Mouse (Mus musculus): ENCODE measurements around the gene Scamp1. TPM values are rescaled to one million over a fixed set of nuclear protein-coding genes. Genes with fewer than 3 reads are reported as not detected.

The Scamp1 gene
- polyA plus RNA-seq, 1 experiment from 2014 or later = 74.9 TPM

DNA sequence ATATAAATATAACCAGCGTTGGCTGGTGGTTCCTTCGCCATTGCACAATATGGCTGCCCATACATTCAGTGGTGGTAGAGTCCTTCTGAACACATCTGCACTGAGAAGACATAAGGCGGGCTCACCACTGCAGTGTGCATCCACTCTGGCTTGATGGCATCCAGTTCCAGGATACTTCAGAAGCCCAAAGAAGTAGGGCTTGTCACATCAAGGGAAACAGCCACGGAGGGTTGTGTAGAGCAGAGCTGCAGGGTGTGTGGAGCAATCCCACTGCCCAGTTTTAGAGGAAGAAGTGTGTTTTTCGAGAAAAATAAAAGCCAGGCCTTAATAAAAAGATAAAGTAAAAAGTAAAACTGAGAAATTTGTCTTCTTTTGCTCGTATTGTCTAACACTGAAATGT lies 87.0 kb downstream of the Scamp1 start:
- in situ Hi-C loops (cut with MboI; ENCODE audit: low pct_unique_long_range_greater_than_20kb) = no loop called here
- H3K27me3 ChIP-seq = no peaks in the 10 kb centered on the region
- TF ChIP-seq CTCF (IDR thresholded peaks at IDR 0.05) = no peak
- ChIA-PET CTCF (interaction anchor here (1.2 kb wide), 1 partner anchor 194 kb away, joined by 3 read pairs; no protein-coding TSS in a partner anchor), POLR2A (no interaction called here)
- ATAC-seq = no peak
- no peak for DNase-seq (ENCODE audit: low read depth, low spot score)

DNA sequence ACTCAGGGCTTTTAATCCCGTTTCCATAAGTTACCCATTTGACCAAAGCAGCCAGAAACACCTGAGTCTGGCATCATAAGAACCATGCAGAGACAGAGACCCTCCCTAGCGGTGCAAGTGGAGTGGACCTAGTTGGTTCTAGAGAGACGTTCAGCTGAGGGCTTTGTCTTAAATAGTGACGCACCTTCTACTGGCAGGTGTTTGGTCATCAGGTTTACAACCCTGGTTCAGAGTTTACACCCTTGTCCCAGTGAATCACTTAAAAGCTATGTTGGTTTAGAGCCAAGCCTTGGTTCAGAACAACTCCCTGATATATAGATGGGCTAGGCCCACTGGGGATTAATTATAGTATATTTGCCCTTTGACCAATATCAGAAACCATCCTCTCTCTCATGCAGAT lies 92.4 kb downstream of the Scamp1 start:
- no peak for DNase-seq (ENCODE audit: low read depth, low spot score)
- no peak for ATAC-seq
- no peaks in the 10 kb centered on the region for H3K27me3 ChIP-seq
- in situ Hi-C loops (cut with MboI; ENCODE audit: low pct_unique_long_range_greater_than_20kb) = loop anchor here (5.0 kb wide), 1 partner anchor 41 kb away; no protein-coding TSS in a partner anchor
- CTCF ChIA-PET = interaction anchor here (1.2 kb wide), 1 partner anchor 20 kb away, joined by 3 read pairs; no protein-coding TSS in a partner anchor
- no peak for TF ChIP-seq CTCF (IDR thresholded peaks at IDR 0.05)
- POLR2A ChIA-PET = interaction anchor here (0.9 kb wide), 1 partner anchor 24 kb away, joined by 3 read pairs; no protein-coding TSS in a partner anchor

DNA sequence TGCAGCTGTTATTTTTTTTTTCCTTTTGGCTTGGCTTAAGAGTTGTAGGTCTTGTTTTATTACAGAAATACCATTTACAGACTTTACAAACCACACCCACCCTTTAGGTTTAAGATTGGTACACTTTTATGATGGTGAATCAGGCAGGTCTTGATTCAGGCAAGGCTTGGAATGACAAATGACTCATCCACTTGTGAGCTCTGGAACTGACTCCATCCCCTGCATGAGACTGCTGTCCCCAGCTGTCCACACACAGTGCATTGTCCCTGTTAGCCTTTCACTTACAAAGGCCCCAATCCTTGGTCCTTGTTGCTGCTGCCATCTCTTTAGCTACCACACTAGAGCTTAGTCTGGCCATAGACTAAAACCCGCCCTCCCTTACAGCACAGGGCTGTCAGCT lies 95.3 kb downstream of the Scamp1 start:
- ChIA-PET POLR2A (no interaction called here), CTCF (interaction anchor here (1.0 kb wide), 1 partner anchor 15 kb away, joined by 7 read pairs; no protein-coding TSS in a partner anchor)
- TF ChIP-seq CTCF (IDR thresholded peaks at IDR 0.05) = no peak
- H3K27me3 ChIP-seq = no peaks in the 10 kb centered on the region
- ATAC-seq = no peak
- in situ Hi-C loops (cut with MboI; ENCODE audit: low pct_unique_long_range_greater_than_20kb) = loop anchor here (5.0 kb wide), 1 partner anchor 38 kb away; no protein-coding TSS in a partner anchor
- no peak for DNase-seq (ENCODE audit: low read depth, low spot score)

DNA sequence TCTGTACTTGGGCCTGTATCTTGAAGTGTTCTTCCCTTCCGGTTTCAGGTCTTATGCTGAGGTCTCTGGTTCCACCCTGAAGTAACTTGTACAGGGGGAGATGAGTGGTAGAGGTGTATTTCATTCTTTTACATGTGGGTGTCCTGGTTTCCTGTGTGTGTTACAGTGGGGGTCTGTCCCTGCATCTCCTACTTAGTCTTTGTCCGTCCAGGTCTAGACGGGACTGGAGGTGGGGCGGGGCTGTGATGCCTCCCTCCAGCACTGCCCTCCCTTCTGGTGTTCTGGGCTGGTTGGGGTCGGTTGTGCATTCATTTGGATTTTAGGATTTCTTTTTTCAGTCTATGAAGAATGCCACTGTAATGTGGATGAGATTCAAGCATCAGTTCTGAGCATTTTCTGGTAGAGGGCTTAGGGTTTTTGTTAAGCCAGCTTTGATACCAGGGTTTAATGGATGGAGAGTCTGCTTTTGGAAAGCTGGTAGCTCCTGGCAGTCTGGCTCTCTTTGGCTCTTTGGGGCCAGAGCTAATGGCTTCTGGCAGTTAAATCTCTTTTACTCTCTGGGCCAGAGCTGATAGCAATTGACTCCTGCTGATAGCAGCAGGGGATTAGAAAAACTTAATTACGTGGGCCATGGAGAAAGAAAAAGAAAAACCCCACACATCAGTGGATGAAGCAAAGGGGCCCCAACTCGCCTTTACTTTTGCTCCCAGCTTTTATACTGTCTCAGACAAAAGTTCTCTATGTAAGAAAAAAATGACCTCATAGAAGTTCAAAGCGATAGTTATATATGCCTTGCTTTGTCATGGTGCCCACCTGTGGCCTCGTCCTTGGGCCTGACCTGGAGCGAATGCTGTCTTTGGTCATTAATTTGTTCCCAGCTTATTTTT lies 97.2 kb downstream of the Scamp1 start:
- ChIA-PET CTCF (no interaction called here), POLR2A (no interaction called here)
- no peaks in the 10 kb centered on the region for H3K27me3 ChIP-seq
- TF ChIP-seq CTCF (IDR thresholded peaks at IDR 0.05) = no peak
- DNase-seq (ENCODE audit: low read depth, low spot score) (no peak), ATAC-seq (no peak)
- in situ Hi-C loops (cut with MboI; ENCODE audit: low pct_unique_long_range_greater_than_20kb) = no loop called here

DNA sequence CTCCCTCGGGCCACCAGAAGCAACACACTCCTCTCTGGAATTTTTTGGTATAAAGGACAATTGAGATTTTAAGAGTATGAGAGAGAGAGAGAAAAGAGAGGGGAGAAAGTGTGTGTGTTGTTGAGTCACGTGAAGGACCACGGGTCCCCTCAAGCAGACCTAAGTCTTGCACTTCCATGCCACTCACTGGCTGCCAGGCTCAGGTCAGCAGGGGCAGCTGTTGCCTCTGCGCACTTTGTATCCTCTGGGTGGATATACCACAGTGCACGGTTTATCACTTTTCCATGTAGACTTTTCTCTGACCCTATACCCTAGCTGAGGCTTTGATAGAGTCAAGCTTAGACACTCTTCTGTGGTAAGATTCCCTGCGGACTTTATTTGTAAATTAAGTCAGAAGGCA lies 100.0 kb downstream of the Scamp1 start:
- no peak for ATAC-seq
- in situ Hi-C loops (cut with MboI; ENCODE audit: low pct_unique_long_range_greater_than_20kb) = no loop called here
- TF ChIP-seq CTCF (IDR thresholded peaks at IDR 0.05) = no peak
- no peaks in the 10 kb centered on the region for H3K27me3 ChIP-seq
- DNase-seq (ENCODE audit: low read depth, low spot score) = no peak
- ChIA-PET CTCF (no interaction called here), POLR2A (no interaction called here)

DNA sequence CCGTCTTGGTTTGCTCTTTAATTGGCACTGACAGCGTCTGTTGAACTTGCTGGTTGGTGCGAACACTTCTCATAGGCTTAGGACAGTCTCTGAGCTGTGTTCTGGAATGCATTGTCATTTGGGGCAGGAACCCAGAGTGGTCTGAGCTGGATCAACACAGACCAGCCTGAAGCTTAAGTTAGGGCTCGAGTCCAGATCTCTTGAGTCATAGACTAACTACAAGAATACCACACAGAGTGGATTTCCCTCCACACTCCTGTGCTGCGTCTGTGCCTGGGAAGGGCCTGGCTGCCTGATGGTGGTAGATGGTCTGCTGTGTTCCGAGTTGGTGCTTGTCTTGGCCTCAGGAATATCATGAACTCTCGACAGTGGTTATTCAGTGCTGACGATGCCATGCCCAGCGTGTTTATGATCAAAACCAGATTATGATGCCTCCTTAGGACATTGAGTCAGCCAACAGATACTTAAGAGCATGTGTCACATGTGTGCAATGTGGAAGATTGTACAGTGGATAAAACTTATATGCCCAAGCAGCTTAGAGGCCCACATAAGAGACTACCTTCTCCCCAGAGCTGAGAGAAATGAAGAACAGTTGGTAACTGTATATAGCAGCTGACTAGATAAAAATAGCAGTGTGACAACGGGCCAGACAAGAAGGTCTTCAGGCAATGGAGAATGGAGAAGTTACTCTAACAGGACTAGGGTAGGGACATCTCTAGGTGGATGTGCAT lies 100.8 kb downstream of the Scamp1 start:
- TF ChIP-seq CTCF (IDR thresholded peaks at IDR 0.05) = no peak
- ATAC-seq (peak; percentile 39), DNase-seq (ENCODE audit: low read depth, low spot score) (no peak)
- in situ Hi-C loops (cut with MboI; ENCODE audit: low pct_unique_long_range_greater_than_20kb) = no loop called here
- POLR2A ChIA-PET = no interaction called here
- no peaks in the 10 kb centered on the region for H3K27me3 ChIP-seq
- CTCF ChIA-PET = no interaction called here

DNA sequence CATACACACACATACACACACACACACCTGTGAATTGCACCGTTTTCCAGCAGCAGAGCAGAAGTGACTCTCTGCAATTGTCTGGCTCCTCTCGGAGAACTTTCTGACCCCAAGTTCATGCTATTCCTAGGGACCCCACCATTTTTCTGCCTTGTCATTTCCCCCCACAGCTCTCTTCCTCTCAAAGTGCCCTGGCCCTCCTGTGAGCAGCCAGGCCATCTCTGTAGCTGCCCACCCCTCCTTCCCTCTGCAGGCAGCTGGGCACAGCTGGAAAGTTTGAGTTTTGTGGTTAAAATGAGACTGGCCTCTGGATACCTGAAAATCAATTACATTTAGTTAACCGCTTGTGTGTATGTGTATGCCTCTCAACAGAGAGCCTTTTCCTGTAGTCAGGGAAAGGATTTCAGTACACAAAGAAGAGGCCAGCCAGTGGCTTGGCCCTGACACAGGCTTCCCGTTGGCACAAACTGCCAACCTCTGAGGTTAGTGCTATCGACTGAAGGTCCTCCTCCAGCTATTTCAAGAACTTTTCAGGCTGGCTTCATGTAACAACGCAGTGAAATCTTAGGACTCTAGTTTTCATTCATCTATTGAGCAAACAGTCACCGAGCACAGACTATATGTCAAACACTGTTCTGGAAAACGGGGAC lies 102.2 kb downstream of the Scamp1 start:
- ChIA-PET CTCF (no interaction called here), POLR2A (no interaction called here)
- no peak for ATAC-seq
- no peak for DNase-seq (ENCODE audit: low read depth, low spot score)
- TF ChIP-seq CTCF (IDR thresholded peaks at IDR 0.05) = no peak
- no peaks in the 10 kb centered on the region for H3K27me3 ChIP-seq
- in situ Hi-C loops (cut with MboI; ENCODE audit: low pct_unique_long_range_greater_than_20kb) = no loop called here

DNA sequence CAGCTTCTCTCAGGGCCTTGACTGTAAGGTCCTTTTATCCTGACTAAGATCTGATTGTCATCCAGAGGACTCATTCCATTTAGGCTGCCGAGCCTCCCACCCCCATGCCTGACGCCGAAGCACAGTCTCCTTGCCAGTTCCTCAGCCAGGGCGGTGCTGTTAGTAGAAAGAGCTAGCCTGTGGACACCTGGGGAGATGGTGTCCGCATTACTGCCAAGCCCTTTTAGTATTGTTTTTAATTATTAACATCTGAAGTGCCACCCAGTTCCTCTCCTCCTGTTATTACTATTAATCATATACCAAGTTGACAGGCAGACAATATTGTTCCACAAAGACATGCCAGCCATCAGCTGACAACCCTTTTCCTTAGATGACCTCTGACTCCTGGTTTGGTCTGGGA lies 103.6 kb downstream of the Scamp1 start:
- ATAC-seq = no peak
- CTCF ChIA-PET = interaction anchor here (1.5 to 1.6 kb wide), 2 partner anchors 24 to 114 kb away, joined by 4 to 8 read pairs; no protein-coding TSS in a partner anchor

DNA sequence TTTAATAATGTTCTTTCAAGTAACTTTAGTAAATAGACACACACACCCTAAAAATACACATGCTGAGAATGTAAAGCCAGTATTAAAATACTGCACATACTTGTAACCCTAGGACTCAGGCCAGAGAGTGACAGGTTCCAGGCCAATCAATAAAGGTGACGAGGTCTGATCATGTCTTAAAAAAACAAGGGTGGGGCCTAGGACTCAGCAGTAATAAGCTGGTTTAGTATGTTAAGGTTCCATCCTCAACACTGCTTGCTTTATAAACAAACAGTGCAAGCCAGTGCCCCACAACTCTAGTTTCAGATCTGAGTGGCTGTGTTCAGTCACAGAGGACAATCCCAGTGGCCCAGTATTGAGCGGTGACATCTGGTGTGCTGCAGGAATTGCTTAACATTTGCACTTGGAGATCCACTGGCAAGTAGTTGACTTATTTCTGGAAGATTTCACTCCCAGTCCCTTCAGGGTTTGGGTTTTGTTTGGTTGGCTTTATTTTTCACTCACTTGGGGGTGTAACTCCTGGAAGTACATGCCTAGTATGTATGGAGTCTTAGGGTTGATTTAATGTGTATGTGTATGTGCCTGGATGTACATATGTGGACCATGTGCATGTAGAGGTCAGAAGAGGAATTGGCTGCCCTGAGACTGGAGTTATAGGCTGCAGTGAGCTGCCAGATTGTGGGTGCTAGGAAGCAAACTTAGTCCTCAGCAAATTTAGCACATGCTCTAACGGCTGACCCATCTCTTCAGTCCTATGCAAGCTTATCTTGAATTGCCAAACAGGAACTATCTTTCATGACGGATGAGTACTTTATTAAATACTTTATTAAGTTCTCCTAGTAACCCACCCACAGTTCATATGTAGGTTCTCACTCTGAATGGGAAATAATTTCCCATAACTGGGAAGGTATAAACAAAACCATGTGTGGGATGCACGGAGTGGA lies 104.9 kb downstream of the Scamp1 start:
- no peak for TF ChIP-seq CTCF (IDR thresholded peaks at IDR 0.05)
- ATAC-seq (no peak), DNase-seq (ENCODE audit: low read depth, low spot score) (no peak)
- ChIA-PET POLR2A (interaction anchor here (0.6 kb wide), 1 partner anchor 25 kb away, joined by 8 read pairs; no protein-coding TSS in a partner anchor), CTCF (interaction anchor here (1.5 to 1.6 kb wide), 2 partner anchors 25 to 112 kb away, joined by 4 to 8 read pairs; no protein-coding TSS in a partner anchor)
- H3K27me3 ChIP-seq = no peaks in the 10 kb centered on the region
- in situ Hi-C loops (cut with MboI; ENCODE audit: low pct_unique_long_range_greater_than_20kb) = no loop called here

More for the DNA sequence above, 103.6 kb downstream of the Scamp1 start:
- TF ChIP-seq CTCF (IDR thresholded peaks at IDR 0.05) = no peak
- H3K27me3 ChIP-seq = no peaks in the 10 kb centered on the region
- POLR2A ChIA-PET = no interaction called here
- no peak for DNase-seq (ENCODE audit: low read depth, low spot score)
- in situ Hi-C loops (cut with MboI; ENCODE audit: low pct_unique_long_range_greater_than_20kb) = no loop called here

Measured in Patski (cell line).